Mouse (Mus musculus) heart, adult 2 months (tissue): ENCODE measurements around the gene Shisa8.

Experiments used
- CTCF ChIP-seq: fragments of 200-600 bp; IDR thresholded peaks from 2 replicates; pipeline ENCODE4 v1.8.1; 2022; ENCODE audit warnings: antibody characterized with exemption, mild to moderate bottlenecking, moderate library complexity
- EP300 ChIP-seq: fragments of 200-500 bp; IDR thresholded peaks from 2 replicates; pipeline ENCODE4 v1.6.1; 2011; ENCODE audit warnings: low read depth, low read length, control low read depth; ENCODE audit not compliant: insufficient read depth

DNA sequence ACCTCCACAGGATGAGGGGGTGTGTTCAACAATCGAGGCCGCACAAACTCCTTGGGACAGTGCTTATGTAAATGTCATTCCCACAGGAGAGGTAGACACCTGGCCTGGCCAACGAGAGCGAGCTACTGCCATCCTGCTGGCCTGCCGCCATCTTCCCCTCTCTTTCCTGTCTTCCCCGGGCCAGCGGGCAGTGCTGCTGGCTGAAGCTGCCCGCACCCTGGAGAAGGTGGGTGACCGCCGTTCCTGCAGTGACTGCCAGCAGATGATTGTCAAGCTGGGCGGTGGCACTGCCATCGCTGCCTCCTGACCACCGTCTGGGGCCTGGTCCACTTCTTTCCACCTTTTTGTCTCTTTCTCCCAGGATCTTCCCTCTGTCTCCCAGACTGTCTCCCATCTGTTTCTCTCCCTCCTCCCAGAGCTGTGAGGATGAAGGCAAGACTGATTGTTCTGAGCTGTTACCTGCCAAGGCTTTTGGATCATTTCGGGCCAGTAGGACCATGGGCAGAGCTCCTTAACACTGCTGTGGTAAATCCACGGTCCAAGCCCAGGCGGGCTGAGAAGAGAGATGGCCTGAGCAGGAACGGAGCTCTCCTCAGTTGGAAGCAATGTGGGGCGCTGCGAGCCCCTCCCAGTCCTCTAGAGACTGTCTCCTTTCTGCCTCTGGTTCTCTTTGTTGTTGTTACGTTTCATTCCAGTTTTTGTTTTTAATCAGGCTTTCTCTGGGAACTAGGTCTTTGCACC is 8.8 kb downstream of the Shisa8 start:
- TF ChIP-seq CTCF (no peak), EP300 (no peak)
